Mouse (Mus musculus) lung, postnatal 36 days (tissue): ENCODE data around the gene 1600002K03Rik.

ENCODE experiments used
- DNase-seq: peaks from one replicate; pipeline ENCODE4 v3.0.0; 2022; ENCODE audit warnings: mixed read lengths

Gene 1600002K03Rik

GRCm38 (mm10) chr10:80169070-80169469, 3.7 kb upstream of the 1600002K03Rik start:
- no peak for DNase-seq

- DNase-seq: no peak
Measured at GRCm38 (mm10) chr10:80169651-80170050, 3.1 kb upstream of the 1600002K03Rik start.

- no peak for DNase-seq
Measured at GRCm38 (mm10) chr10:80170052-80170451, 2.7 kb upstream of the 1600002K03Rik start.

- no peak for DNase-seq
Measured at GRCm38 (mm10) chr10:80170601-80171021, 2.1 kb upstream of the 1600002K03Rik start.

- DNase-seq: no peak
Measured at GRCm38 (mm10) chr10:80171252-80171651, 1.5 kb upstream of the 1600002K03Rik start.

GRCm38 (mm10) chr10:80171760-80172526, 801 bp upstream of the 1600002K03Rik start:
- DNase-seq: no peak

GRCm38 (mm10) chr10:80173358-80173757, 614 bp downstream of the 1600002K03Rik start:
- peak; percentile 35 for DNase-seq

GRCm38 (mm10) chr10:80173955-80174640, 1.4 kb downstream of the 1600002K03Rik start:
- no peak for DNase-seq

GRCm38 (mm10) chr10:80174705-80175104, 2.0 kb downstream of the 1600002K03Rik start:
- peak; percentile 55 for DNase-seq

GRCm38 (mm10) chr10:80175536-80176269, 3.0 kb downstream of the 1600002K03Rik start:
- DNase-seq: peak; percentile 58

- DNase-seq: no peak
Measured at GRCm38 (mm10) chr10:80176270-80176834, 3.6 kb downstream of the 1600002K03Rik start.

- no peak for DNase-seq
Measured at GRCm38 (mm10) chr10:80177441-80178279, 4.9 kb downstream of the 1600002K03Rik start.

- DNase-seq: no peak
Measured at GRCm38 (mm10) chr10:80179068-80180051, 6.6 kb downstream of the 1600002K03Rik start, which contains the start of gene Efna2. Gene Efna2, plus strand, starts transcription at chr10:80179482.

GRCm38 (mm10) chr10:80180288-80180687, 7.5 kb downstream of the 1600002K03Rik start:
- no peak for DNase-seq

- no peak for DNase-seq
Measured at GRCm38 (mm10) chr10:80180823-80181222, 8.1 kb downstream of the 1600002K03Rik start.

- no peak for DNase-seq
Measured at GRCm38 (mm10) chr10:80182547-80182946, 9.8 kb downstream of the 1600002K03Rik start.

- no peak for DNase-seq
Measured at GRCm38 (mm10) chr10:80186649-80187048, 13.9 kb downstream of the 1600002K03Rik start.

- DNase-seq: no peak
Measured at GRCm38 (mm10) chr10:80187739-80188138, 15.0 kb downstream of the 1600002K03Rik start.

- no peak for DNase-seq
Measured at GRCm38 (mm10) chr10:80188453-80189024, 15.8 kb downstream of the 1600002K03Rik start.

GRCm38 (mm10) chr10:80189999-80190398, 17.3 kb downstream of the 1600002K03Rik start:
- DNase-seq: no peak
